Mouse (Mus musculus): ENCODE results near the gene Lmf2. TPM values are rescaled to one million over a fixed set of nuclear protein-coding genes. Genes with fewer than 3 reads are reported as not detected.
A peak's percentile ranks its signal among the peaks of the same experiment; 100 is the strongest.

Lmf2 gene
- polyA plus RNA-seq, 1 experiment from 2014 or later: 31.6 TPM

- Histone ChIP-seq H3K9ac (ENCODE audit: low read length) (no peak within 1 kb of the TSS), H3K4me3 (ENCODE audit: low read depth, low read length) (no peak within 1 kb of the TSS), H3K4me2 (ENCODE audit: low read depth, severe bottlenecking) (no peak within 1 kb of the TSS), H3K36me3 (ENCODE audit: control insufficient read depth, insufficient read depth, low read length) (no peaks in the 10 kb centered on the region), H3K27ac (replicated peaks; ENCODE audit: low read depth, low read length) (no peak within 1 kb of the TSS), H3K4me1 (ENCODE audit: control insufficient read depth, insufficient read depth, low read length) (no peaks in the 10 kb centered on the region), H3K27me3 (ENCODE audit: control insufficient read depth, insufficient read depth, low read length) (peaks cover 4% of the 10 kb centered on the region), H3K9me3 (ENCODE audit: control insufficient read depth, low read length) (no peaks in the 10 kb centered on the region)
- no peak for DNase-seq (ENCODE audit: low spot score)
- WGBS: 87% methylated on average over 7 of the region's 7 CpGs
- ATAC-seq (ENCODE audit: insufficient number of reproducible peaks, low FRiP score, low TSS enrichment, low read depth): no peak
These were observed 29.2 kb upstream of the Lmf2 start, which contains the start of gene Klhdc7b for GRCm38 (mm10) chr15:89384617-89385016. Gene Klhdc7b, plus strand, starts transcription at chr15:89384917.

DNA sequence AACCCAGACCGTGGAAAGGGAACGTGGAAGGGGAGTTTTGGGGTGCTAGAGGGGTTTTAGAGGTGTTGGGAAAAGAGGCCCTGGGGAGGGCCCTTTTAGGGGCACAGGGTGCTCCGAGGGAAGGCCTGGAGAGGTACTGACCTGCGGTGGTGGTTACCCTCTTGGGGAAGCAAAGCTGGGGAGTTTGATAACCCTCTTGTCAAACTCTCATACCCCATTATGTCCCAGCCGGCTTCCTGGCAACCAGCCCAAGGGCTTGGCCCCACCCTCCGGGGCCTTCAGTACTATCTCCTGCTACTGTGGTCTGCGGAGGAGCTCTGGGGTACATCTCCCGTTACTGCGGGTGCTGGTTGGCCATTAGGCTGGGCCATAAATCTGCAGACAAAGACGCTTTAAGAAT, 24.0 kb upstream of the Lmf2 start:
- Histone ChIP-seq H3K4me1 (ENCODE audit: control insufficient read depth, insufficient read depth, low read length) (peaks cover 6% of the 10 kb centered on the region), H3K9me3 (ENCODE audit: control insufficient read depth, low read length) (no peaks in the 10 kb centered on the region), H3K27ac (replicated peaks; ENCODE audit: low read depth, low read length) (no peak overlapping the region), H3K36me3 (ENCODE audit: control insufficient read depth, insufficient read depth, low read length) (no peaks in the 10 kb centered on the region), H3K4me2 (ENCODE audit: low read depth, severe bottlenecking) (peak overlapping the region; percentile 63), H3K4me3 (ENCODE audit: low read depth, low read length) (peak overlapping the region; percentile 34), H3K27me3 (ENCODE audit: control insufficient read depth, insufficient read depth, low read length) (peaks cover 41% of the 10 kb centered on the region), H3K9ac (ENCODE audit: low read length) (peak overlapping the region; percentile 0; the same call in 1 of the 2 replicates)
- DNase-seq (ENCODE audit: low spot score) (no peak), ATAC-seq (ENCODE audit: insufficient number of reproducible peaks, low FRiP score, low TSS enrichment, low read depth) (no peak)
- 10% methylated on average over 10 of the region's 10 CpGs for WGBS

DNA sequence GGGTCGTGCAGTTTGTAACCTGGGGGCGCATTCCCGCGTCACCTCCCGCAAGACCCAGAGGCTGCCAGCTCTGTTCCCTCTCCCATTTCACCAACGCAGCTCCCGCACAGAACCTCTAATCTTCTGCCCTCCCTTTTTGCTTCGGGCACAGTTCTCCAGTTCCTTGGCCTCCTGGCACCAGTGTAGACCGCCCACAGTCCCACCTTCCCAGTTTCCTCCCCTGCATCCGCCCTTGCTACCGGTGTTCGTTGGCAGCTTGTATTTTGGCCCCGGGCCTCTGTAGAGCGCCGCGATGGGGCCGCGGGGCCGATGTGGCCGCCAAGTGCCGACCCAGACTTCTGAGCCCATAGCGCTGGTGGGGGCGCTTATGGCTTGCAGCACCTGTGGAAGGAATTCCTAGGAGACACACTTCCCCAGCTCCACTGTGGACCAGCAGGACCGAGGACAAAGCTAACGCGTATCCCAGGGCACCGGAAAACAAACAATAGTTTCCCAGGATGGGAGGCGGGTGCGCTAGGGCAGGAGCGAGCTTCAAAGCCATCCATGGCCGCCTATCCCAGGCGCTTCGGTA, 23.5 kb upstream of the Lmf2 start, which contains the start of gene Odf3b:
TSS of gene Odf3b (minus strand) at position 452 of the 571 bp plus-strand sequence.
- Histone ChIP-seq H3K36me3 (ENCODE audit: control insufficient read depth, insufficient read depth, low read length) (no peaks in the 10 kb centered on the region), H3K27ac (replicated peaks; ENCODE audit: low read depth, low read length) (no peak within 1 kb of the TSS), H3K4me1 (ENCODE audit: control insufficient read depth, insufficient read depth, low read length) (peaks cover 10% of the 10 kb centered on the region), H3K27me3 (ENCODE audit: control insufficient read depth, insufficient read depth, low read length) (peaks cover 41% of the 10 kb centered on the region), H3K9me3 (ENCODE audit: control insufficient read depth, low read length) (no peaks in the 10 kb centered on the region), H3K9ac (ENCODE audit: low read length) (peak within 1 kb of the TSS; percentile 5), H3K4me2 (ENCODE audit: low read depth, severe bottlenecking) (peak within 1 kb of the TSS; percentile 63), H3K4me3 (ENCODE audit: low read depth, low read length) (peak within 1 kb of the TSS; percentile 34)
- ATAC-seq (ENCODE audit: insufficient number of reproducible peaks, low FRiP score, low TSS enrichment, low read depth) (no peak; the same call in 1 of the 2 replicates), DNase-seq (ENCODE audit: low spot score) (peak; percentile 58)
- WGBS: under 1% methylated on average over 31 of the region's 33 CpGs

DNA sequence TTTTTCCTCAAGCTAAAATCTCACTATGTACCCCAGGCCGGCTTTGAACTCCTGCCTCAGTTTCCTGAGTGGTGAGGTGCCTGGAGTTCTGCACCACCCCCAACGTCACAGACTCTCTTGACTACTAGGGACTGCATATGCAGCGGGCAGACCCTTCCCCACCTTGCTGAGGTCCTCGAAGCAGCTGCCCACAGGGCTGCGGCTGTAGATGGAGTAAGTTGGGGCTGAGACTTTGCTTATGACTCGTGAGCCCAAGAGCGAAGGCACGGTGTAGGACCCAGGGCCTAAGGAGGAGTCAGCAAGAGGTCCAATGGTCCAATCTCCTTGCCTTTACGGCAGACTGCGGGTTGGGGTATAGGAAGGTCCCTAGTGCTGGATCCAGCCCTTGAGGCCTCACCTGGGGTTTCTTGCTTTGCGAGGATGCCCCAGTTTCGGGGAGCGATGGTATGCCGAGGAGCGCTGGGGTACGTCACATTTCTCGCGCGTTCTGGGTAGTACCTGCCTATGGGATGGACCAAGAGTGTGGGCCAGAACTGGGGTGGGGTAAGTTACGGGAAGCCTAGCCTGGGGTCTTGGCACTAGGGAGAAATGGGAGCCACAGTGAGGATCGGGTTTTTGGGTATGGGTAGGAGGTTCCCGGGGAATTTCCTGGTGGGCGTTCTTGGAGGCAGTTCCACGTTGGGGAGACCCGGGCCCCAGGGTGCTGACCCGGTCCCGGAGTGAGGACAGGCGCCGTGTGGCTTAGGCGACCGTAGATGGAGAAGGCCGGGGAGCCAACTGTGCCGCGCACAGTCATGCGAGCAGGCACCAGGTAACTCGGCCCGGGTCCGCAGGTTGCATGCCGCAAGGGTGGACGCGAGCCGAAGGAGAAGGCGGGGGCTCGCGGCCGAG, 22.7 kb upstream of the Lmf2 start:
- no peaks in the 10 kb centered on the region for H3K9me3 ChIP-seq (ENCODE audit: control insufficient read depth, low read length)
- H3K9ac ChIP-seq (ENCODE audit: low read length): peak overlapping the region; percentile 5; the same call in 1 of the 2 replicates
- H3K4me3 ChIP-seq (ENCODE audit: low read depth, low read length): peak overlapping the region; percentile 34
- no peaks in the 10 kb centered on the region for H3K36me3 ChIP-seq (ENCODE audit: control insufficient read depth, insufficient read depth, low read length)
- ATAC-seq (ENCODE audit: insufficient number of reproducible peaks, low FRiP score, low TSS enrichment, low read depth): no peak
- H3K4me1 ChIP-seq (ENCODE audit: control insufficient read depth, insufficient read depth, low read length): peaks cover 10% of the 10 kb centered on the region
- DNase-seq (ENCODE audit: low spot score): no peak
- H3K27me3 ChIP-seq (ENCODE audit: control insufficient read depth, insufficient read depth, low read length): peaks cover 41% of the 10 kb centered on the region
- WGBS: 12% methylated on average over 39 of the region's 46 CpGs
- no peak overlapping the region for H3K27ac ChIP-seq (replicated peaks; ENCODE audit: low read depth, low read length)
- H3K4me2 ChIP-seq (ENCODE audit: low read depth, severe bottlenecking): peak overlapping the region; percentile 63

GRCm38 (mm10) chr15:89377362-89377761, 21.9 kb upstream of the Lmf2 start:
- H3K4me1 ChIP-seq (ENCODE audit: control insufficient read depth, insufficient read depth, low read length): peaks cover 15% of the 10 kb centered on the region
- peaks cover 41% of the 10 kb centered on the region for H3K27me3 ChIP-seq (ENCODE audit: control insufficient read depth, insufficient read depth, low read length)
- H3K4me2 ChIP-seq (ENCODE audit: low read depth, severe bottlenecking): no peak overlapping the region
- H3K4me3 ChIP-seq (ENCODE audit: low read depth, low read length): no peak overlapping the region; the same call in 1 of the 2 replicates
- 5% methylated on average over 18 of the region's 18 CpGs for WGBS
- H3K9ac ChIP-seq (ENCODE audit: low read length): no peak overlapping the region
- ATAC-seq (ENCODE audit: insufficient number of reproducible peaks, low FRiP score, low TSS enrichment, low read depth) (no peak), DNase-seq (ENCODE audit: low spot score) (no peak)
- H3K27ac ChIP-seq (replicated peaks; ENCODE audit: low read depth, low read length): no peak overlapping the region
- no peaks in the 10 kb centered on the region for H3K36me3 ChIP-seq (ENCODE audit: control insufficient read depth, insufficient read depth, low read length)
- no peaks in the 10 kb centered on the region for H3K9me3 ChIP-seq (ENCODE audit: control insufficient read depth, low read length)

GRCm38 (mm10) chr15:89376957-89377356, 21.5 kb upstream of the Lmf2 start, which contains the start of gene Tymp:
Gene Tymp, minus strand, starts transcription at chr15:89377039.
- no peak within 1 kb of the TSS for H3K27ac ChIP-seq (replicated peaks; ENCODE audit: low read depth, low read length)
- H3K9ac ChIP-seq (ENCODE audit: low read length): no peak within 1 kb of the TSS
- no peak for DNase-seq (ENCODE audit: low spot score)
- no peaks in the 10 kb centered on the region for H3K9me3 ChIP-seq (ENCODE audit: control insufficient read depth, low read length)
- 10% methylated on average over 16 of the region's 16 CpGs for WGBS
- no peak within 1 kb of the TSS; the same call in 1 of the 2 replicates for H3K4me3 ChIP-seq (ENCODE audit: low read depth, low read length)
- peaks cover 15% of the 10 kb centered on the region for H3K4me1 ChIP-seq (ENCODE audit: control insufficient read depth, insufficient read depth, low read length)
- H3K36me3 ChIP-seq (ENCODE audit: control insufficient read depth, insufficient read depth, low read length): peaks cover 2% of the 10 kb centered on the region; the same call in 1 of the 2 replicates
- no peak within 1 kb of the TSS for H3K4me2 ChIP-seq (ENCODE audit: low read depth, severe bottlenecking)
- peaks cover 41% of the 10 kb centered on the region for H3K27me3 ChIP-seq (ENCODE audit: control insufficient read depth, insufficient read depth, low read length)
- ATAC-seq (ENCODE audit: insufficient number of reproducible peaks, low FRiP score, low TSS enrichment, low read depth): no peak

DNA sequence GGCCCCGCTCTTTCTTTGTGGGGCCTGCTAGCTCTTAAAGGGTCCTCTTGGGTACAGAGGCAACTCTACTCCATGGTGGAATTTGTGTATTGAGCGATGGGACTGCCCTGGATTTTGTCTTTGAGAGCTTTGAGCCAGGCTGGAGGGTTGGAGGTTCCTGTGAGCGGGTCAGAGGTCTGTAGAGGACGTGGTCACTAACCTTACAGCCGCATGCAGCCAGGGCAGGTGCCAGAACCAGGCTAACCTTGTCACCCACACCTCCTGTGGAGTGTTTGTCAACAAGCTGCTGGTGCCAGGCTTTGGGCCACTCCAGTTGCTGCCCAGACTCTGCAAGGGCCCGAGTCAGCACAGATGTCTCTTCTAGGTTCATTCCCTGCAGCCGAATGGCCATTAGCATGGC, 20.6 kb upstream of the Lmf2 start:
- no peak overlapping the region for H3K9ac ChIP-seq (ENCODE audit: low read length)
- peaks cover 9% of the 10 kb centered on the region; the same call in 1 of the 2 replicates for H3K36me3 ChIP-seq (ENCODE audit: control insufficient read depth, insufficient read depth, low read length)
- DNase-seq (ENCODE audit: low spot score) (no peak), ATAC-seq (ENCODE audit: insufficient number of reproducible peaks, low FRiP score, low TSS enrichment, low read depth) (no peak)
- peaks cover 15% of the 10 kb centered on the region for H3K4me1 ChIP-seq (ENCODE audit: control insufficient read depth, insufficient read depth, low read length)
- no peak overlapping the region for H3K4me2 ChIP-seq (ENCODE audit: low read depth, severe bottlenecking)
- H3K4me3 ChIP-seq (ENCODE audit: low read depth, low read length): no peak overlapping the region
- peaks cover 41% of the 10 kb centered on the region for H3K27me3 ChIP-seq (ENCODE audit: control insufficient read depth, insufficient read depth, low read length)
- 82% methylated on average over 7 of the region's 7 CpGs for WGBS
- H3K27ac ChIP-seq (replicated peaks; ENCODE audit: low read depth, low read length): no peak overlapping the region
- H3K9me3 ChIP-seq (ENCODE audit: control insufficient read depth, low read length): no peaks in the 10 kb centered on the region

- 91% methylated on average over 17 of the region's 17 CpGs for whole genome bisulfite sequencing
- DNase-seq (ENCODE audit: low spot score) (no peak), ATAC-seq (ENCODE audit: insufficient number of reproducible peaks, low FRiP score, low TSS enrichment, low read depth) (no peak)
- Histone ChIP-seq H3K4me1 (ENCODE audit: control insufficient read depth, insufficient read depth, low read length) (peaks cover 15% of the 10 kb centered on the region), H3K9ac (ENCODE audit: low read length) (no peak overlapping the region), H3K4me2 (ENCODE audit: low read depth, severe bottlenecking) (no peak overlapping the region), H3K27me3 (ENCODE audit: control insufficient read depth, insufficient read depth, low read length) (peaks cover 37% of the 10 kb centered on the region), H3K36me3 (ENCODE audit: control insufficient read depth, insufficient read depth, low read length) (peaks cover 15% of the 10 kb centered on the region), H3K27ac (replicated peaks; ENCODE audit: low read depth, low read length) (no peak overlapping the region), H3K4me3 (ENCODE audit: low read depth, low read length) (no peak overlapping the region), H3K9me3 (ENCODE audit: control insufficient read depth, low read length) (no peaks in the 10 kb centered on the region)
These were observed 19.5 kb upstream of the Lmf2 start for GRCm38 (mm10) chr15:89374801-89375534.

All from limb, embryonic 11.5 days (tissue).